Mouse (Mus musculus) cortical plate, adult 2 months (tissue): Measurements from ENCODE around the gene Ptpru. TPM values are rescaled to one million over a fixed set of nuclear protein-coding genes. Genes with fewer than 3 reads are reported as not detected.
"Not testable (repeated sequence)": the region's sequence is repeated elsewhere in the genome, so short reads cannot be mapped to it uniquely, and the experiment has no call there.

Experiments
- H3K27ac ChIP-seq: fragments of 200-500 bp; 2 replicates; pipeline ENCODE4 v1.5.1; 2012; ENCODE audit warnings: low read length, control low read depth, inconsistent platforms; ENCODE audit not compliant: insufficient read depth
- H3K4me1 ChIP-seq: fragments of 200-500 bp; 2 replicates; pipeline ENCODE4 v1.6.1; 2011; ENCODE audit warnings: low read length; ENCODE audit not compliant: control insufficient read depth, insufficient read depth
- H3K4me3 ChIP-seq: fragments of 200-500 bp; 2 replicates; pipeline ENCODE4 v1.5.1; 2011; ENCODE audit warnings: mild to moderate bottlenecking, low read length, control low read depth; ENCODE audit not compliant: insufficient read depth
- CTCF ChIP-seq: fragments of 200-500 bp; IDR thresholded peaks from 2 replicates; pipeline ENCODE4 v1.5.1; 2011; ENCODE audit warnings: mild to moderate bottlenecking, control low read depth, low read length; ENCODE audit not compliant: insufficient read depth; ENCODE audit errors: extremely low read depth
- POLR2A ChIP-seq: fragments of 200-500 bp; IDR thresholded peaks from 2 replicates; pipeline ENCODE4 v1.6.1; 2011; ENCODE audit warnings: mild to moderate bottlenecking, low read length, control low read depth; ENCODE audit not compliant: insufficient read depth; ENCODE audit errors: extremely low read depth
- polyA plus RNA-seq: library from polyadenylated mRNA; depleted of rRNA; stranded (reverse); fragments of >200 nt; gene quantifications from 2 replicates; pipeline ENCODE4 v1.2.3, GENCODE M21; 2012

Gene Ptpru
- polyA plus RNA-seq, 1 experiment = 46.1 TPM

- Histone ChIP-seq H3K4me3 (no peak overlapping the region), H3K27ac (no peak overlapping the region), H3K4me1 (peaks cover 3% of the 10 kb centered on the region)
- TF ChIP-seq CTCF (no peak), POLR2A (no peak)
Observed at GRCm38 (mm10) chr4:131821161-131821731, 16.8 kb downstream of the Ptpru start.

DNA sequence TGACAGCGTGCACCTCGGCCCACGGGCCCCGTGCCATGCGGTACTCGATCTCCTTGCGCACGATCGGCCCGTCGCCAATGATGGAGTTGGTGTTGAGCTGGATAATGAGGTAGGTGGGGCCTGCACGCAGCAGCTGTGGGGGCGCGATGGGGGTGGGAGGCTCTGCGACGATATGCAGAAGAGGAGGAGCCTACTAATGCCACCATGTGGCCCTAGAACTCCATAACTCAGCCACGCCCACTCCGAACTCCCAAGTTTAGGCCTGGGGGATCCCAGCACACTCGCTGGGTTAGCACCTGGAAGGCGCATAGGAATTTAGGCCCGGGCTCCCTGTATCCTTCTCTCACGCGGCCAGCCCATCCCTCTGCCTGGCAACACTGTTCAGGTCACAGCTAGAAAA, 19.2 kb downstream of the Ptpru start:
- H3K4me1 ChIP-seq = peaks cover 3% of the 10 kb centered on the region
- no peak overlapping the region for H3K4me3 ChIP-seq
- TF ChIP-seq CTCF (no peak), POLR2A (no peak)
- H3K27ac ChIP-seq = no peak overlapping the region

- Histone ChIP-seq H3K27ac (no peak overlapping the region), H3K4me3 (no peak overlapping the region), H3K4me1 (no peaks in the 10 kb centered on the region)
- TF ChIP-seq CTCF (no peak), POLR2A (no peak)
Observed at GRCm38 (mm10) chr4:131815774-131816173, 22.3 kb downstream of the Ptpru start.

- H3K27ac ChIP-seq = no peak overlapping the region
- no peak for TF ChIP-seq CTCF
- TF ChIP-seq POLR2A = no peak
- no peak overlapping the region for H3K4me3 ChIP-seq
- no peaks in the 10 kb centered on the region for H3K4me1 ChIP-seq
Observed at GRCm38 (mm10) chr4:131814869-131815268, 23.2 kb downstream of the Ptpru start.

DNA sequence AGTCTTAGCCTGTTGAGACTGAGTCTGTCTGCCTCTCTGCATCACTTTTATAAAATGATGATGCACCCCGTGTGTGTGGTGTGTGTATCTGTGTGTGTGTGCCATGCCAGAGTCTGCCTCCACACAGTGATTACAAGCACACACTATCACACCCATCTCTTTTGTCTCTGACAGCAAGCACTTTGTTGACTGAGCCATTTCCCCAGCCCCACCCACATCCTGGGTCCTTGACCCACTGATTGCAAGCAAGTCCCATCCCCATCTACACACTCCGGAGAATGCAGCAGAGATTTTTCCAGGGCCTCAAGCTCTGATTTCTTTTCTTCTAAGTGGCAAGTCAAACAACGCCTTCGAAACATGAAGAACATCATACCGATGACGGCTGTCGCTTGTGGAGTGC, 24.3 kb downstream of the Ptpru start:
- Histone ChIP-seq H3K4me1 (no peaks in the 10 kb centered on the region), H3K4me3 (no peak overlapping the region), H3K27ac (no peak overlapping the region)
- TF ChIP-seq POLR2A (no peak), CTCF (no peak)

DNA sequence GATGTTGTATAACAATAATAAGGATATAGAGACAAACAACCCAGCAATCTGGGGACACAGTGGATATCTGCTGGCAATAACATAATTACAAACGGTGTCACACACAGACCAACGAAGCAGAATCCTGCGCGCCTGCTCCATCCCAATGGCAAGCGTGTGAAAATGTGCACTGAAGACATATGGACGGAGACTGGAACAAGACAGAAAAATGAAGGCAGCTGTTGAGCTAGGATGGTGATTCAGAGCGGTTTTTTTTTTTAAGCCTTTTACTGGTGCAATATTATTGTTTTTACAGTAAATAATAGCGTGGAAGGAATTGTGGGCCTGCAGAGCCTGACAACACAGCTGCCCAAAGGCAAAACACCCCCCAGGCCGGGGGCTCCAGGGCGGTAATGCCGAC, 25.6 kb downstream of the Ptpru start:
- Histone ChIP-seq H3K4me3 (no peak overlapping the region), H3K4me1 (no peaks in the 10 kb centered on the region), H3K27ac (no peak overlapping the region)
- TF ChIP-seq POLR2A = no peak
- TF ChIP-seq CTCF = no peak

DNA sequence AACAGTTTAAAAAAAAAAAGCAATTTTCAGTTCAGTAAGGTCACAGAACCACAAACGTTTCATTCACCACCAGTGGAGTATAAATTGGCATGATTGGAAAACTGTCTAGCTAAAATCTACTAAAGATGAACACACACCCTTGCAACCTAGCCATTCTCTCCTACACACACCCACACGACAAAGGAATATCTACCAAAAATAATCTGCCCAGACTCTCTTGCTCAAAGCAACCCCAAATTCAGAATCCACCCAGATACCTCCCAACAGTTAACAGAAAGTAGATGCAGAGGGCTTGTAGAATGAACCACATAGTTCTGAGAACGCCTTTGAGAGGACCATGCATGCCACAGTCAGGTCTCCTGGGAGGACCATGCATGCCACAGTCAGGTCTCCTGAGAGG, 32.8 kb downstream of the Ptpru start:
- H3K27ac ChIP-seq = no peak overlapping the region

DNA sequence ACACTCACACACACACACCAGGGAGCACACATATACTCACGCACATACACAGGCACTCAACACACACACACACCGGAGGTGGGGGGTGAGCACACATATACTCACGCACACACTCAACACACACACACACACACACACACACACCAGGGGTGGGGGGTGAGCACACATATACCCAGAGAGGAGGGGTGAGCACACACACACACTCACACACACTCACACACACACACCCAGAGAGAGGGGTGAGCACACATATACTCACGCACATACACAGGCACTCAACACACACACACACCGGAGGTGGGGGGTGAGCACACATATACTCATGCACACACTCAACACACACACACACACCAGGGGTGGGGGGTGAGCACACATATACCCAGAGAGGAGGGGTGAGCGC, 33.4 kb downstream of the Ptpru start:
- H3K4me1 ChIP-seq, H3K27ac ChIP-seq, H3K4me3 ChIP-seq: not testable (repeated sequence)

More for the DNA sequence above, 32.8 kb downstream of the Ptpru start:
- Histone ChIP-seq H3K4me3 (no peak overlapping the region), H3K4me1 (peaks cover 5% of the 10 kb centered on the region)
- TF ChIP-seq CTCF (no peak), POLR2A (no peak)

DNA sequence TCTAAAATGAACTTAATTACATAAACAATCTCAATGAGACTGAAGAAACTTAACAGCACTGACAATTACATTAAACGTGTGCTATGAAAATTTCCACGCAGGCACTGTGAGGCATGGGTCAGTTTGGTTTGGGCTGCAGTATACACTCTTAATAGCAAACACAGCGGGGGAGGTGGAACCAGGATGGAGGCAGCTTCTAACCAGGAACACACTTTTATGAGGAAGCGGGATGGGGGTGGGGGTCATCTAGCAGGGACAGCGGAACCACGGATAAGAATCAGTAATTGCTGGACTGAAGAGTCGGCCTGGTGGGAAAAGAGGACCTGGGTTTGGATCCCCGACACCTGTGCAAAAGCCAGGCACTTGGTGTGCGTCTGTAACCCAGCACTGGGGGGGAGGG, 34.2 kb downstream of the Ptpru start:
- peaks cover 5% of the 10 kb centered on the region for H3K4me1 ChIP-seq
- no peak for TF ChIP-seq POLR2A
- no peak for TF ChIP-seq CTCF
- no peak overlapping the region for H3K27ac ChIP-seq
- no peak overlapping the region for H3K4me3 ChIP-seq

- Histone ChIP-seq H3K4me1 (no peaks in the 10 kb centered on the region), H3K27ac (no peak overlapping the region), H3K4me3 (no peak overlapping the region)
- TF ChIP-seq POLR2A (no peak), CTCF (no peak)
Observed at GRCm38 (mm10) chr4:131798968-131799367, 39.1 kb downstream of the Ptpru start.
